Mouse (Mus musculus) limb, embryonic 10.5 days (tissue): ENCODE measurements around the gene Slc2a13. TPM values are rescaled to one million over a fixed set of nuclear protein-coding genes. Genes with fewer than 3 reads are reported as not detected.
A peak's percentile ranks its signal among the peaks of the same experiment; 100 is the strongest.

ENCODE experiments used
- DNase-seq: peaks from one replicate; pipeline ENCODE4 v3.0.0-alpha.2; 2017; ENCODE audit warnings: low spot score
- H3K27ac ChIP-seq: fragments of 300-500 bp; sonication (generic); 2 replicates; pipeline ENCODE4 v1.5.1; 2016; ENCODE audit warnings: mild to moderate bottlenecking
- H3K27me3 ChIP-seq: fragments of 300-500 bp; sonication (generic); 2 replicates; pipeline ENCODE4 v1.6.1; 2016; ENCODE audit warnings: low read depth, mild to moderate bottlenecking; ENCODE audit not compliant: poor library complexity, severe bottlenecking
- H3K36me3 ChIP-seq: fragments of 300-500 bp; sonication (generic); 2 replicates; pipeline ENCODE4 v1.6.1; 2016; ENCODE audit warnings: mild to moderate bottlenecking, moderate library complexity
- H3K4me1 ChIP-seq: fragments of 300-500 bp; sonication (generic); 2 replicates; pipeline ENCODE4 v1.6.1; 2016
- H3K4me3 ChIP-seq: fragments of 300-500 bp; sonication (generic); 2 replicates; pipeline ENCODE4 v1.5.1; 2016; ENCODE audit warnings: mild to moderate bottlenecking, moderate library complexity
- H3K9me3 ChIP-seq: fragments of 300-500 bp; sonication (generic); replicated peaks from 2 replicates; pipeline ENCODE4 v1.6.1; 2016; ENCODE audit warnings: mild to moderate bottlenecking
- WGBS: fragments of 180-500 bp; shearing (Covaris S2); methylation state at CpG from one replicate; pipeline ENCODE4 v1.1.7; 2016; 5-methylcytosine and 5-hydroxymethylcytosine counted together
- polyA plus RNA-seq: library from polyadenylated mRNA; unstranded; fragments of >200 nt; fragmentation: Nextera tagmentation; extraction: Ambion mirVana; gene quantifications from 2 replicates; pipeline ENCODE4 v1.2.1, GENCODE M21; 2016

Slc2a13 gene
- polyA plus RNA-seq, 1 experiment from 2014 or later: 0.99 TPM

DNA sequence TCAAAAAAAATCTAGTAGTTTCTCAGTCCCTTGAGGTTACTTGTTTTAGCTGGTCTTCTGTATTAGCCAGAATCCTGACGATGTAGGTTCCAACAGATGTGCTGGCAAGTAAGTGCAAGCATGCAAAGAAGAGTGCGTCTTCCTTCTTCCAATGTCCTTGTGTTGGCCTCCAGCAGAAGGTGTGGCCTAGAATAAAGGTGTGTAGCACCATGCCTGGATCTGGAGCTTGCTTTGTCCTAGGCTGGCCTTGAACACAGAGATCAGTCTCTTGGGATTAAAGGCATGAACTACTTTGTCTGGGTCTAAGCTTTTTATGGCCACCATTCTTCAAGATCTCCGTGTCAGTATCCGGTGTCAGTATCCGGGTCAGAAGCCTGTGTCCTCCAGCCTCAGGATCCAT lies 293.5 kb downstream of the Slc2a13 start:
- Histone ChIP-seq H3K9me3 (no peaks in the 10 kb centered on the region), H3K4me3 (no peak overlapping the region), H3K4me1 (no peaks in the 10 kb centered on the region), H3K27me3 (no peaks in the 10 kb centered on the region), H3K36me3 (no peaks in the 10 kb centered on the region), H3K27ac (no peak overlapping the region)
- 94% methylated on average over 5 of the region's 5 CpGs for WGBS
- DNase-seq: no peak

- Histone ChIP-seq H3K4me3 (no peak overlapping the region), H3K36me3 (no peaks in the 10 kb centered on the region), H3K27ac (no peak overlapping the region), H3K9me3 (no peaks in the 10 kb centered on the region), H3K4me1 (no peaks in the 10 kb centered on the region), H3K27me3 (no peaks in the 10 kb centered on the region)
- no peak for DNase-seq
- WGBS: 78% methylated on average over 3 of the region's 3 CpGs
These were observed 297.1 kb downstream of the Slc2a13 start for GRCm38 (mm10) chr15:91275961-91276360.

DNA sequence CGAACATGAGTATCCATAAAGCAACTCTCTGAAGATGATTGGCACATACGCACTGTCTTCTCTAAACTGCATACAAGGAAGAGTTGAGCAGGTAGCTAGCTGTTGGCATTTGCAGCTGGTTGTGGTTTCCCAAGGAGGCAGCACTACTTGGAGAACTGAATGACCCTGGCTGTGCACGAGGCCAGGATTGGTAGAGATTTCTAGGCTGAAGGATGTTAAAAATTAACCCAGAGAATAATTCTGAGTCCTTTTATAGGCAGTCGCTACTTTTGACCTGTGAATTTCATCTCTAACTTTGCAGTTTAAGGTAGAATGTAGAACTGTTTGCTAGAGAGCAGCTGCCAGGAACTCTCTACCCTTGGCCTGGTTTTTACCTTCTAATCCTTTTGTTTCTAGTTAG lies 304.5 kb downstream of the Slc2a13 start:
- WGBS: 95% methylated on average over 4 of the region's 4 CpGs
- Histone ChIP-seq H3K9me3 (no peaks in the 10 kb centered on the region), H3K27me3 (no peaks in the 10 kb centered on the region), H3K27ac (no peak overlapping the region), H3K4me3 (no peak overlapping the region), H3K4me1 (no peaks in the 10 kb centered on the region), H3K36me3 (no peaks in the 10 kb centered on the region)
- DNase-seq: peak; percentile 11

- H3K27me3 ChIP-seq: no peaks in the 10 kb centered on the region
- 89% methylated on average over 1 of the region's 1 CpGs for WGBS
- DNase-seq: no peak
- H3K4me1 ChIP-seq: no peaks in the 10 kb centered on the region
- H3K4me3 ChIP-seq: no peak overlapping the region
- H3K36me3 ChIP-seq: no peaks in the 10 kb centered on the region
- H3K27ac ChIP-seq: no peak overlapping the region
- H3K9me3 ChIP-seq: no peaks in the 10 kb centered on the region
These were observed 309.1 kb downstream of the Slc2a13 start for GRCm38 (mm10) chr15:91263926-91264325.

- no peaks in the 10 kb centered on the region for H3K9me3 ChIP-seq
- H3K27ac ChIP-seq: no peak overlapping the region
- DNase-seq: no peak
- WGBS: 79% methylated on average over 5 of the region's 5 CpGs
- H3K27me3 ChIP-seq: no peaks in the 10 kb centered on the region
- H3K4me1 ChIP-seq: no peaks in the 10 kb centered on the region
- no peaks in the 10 kb centered on the region for H3K36me3 ChIP-seq
- H3K4me3 ChIP-seq: no peak overlapping the region
These were observed 312.5 kb downstream of the Slc2a13 start for GRCm38 (mm10) chr15:91260578-91260977.

- Histone ChIP-seq H3K9me3 (no peaks in the 10 kb centered on the region), H3K36me3 (no peaks in the 10 kb centered on the region), H3K4me3 (no peak overlapping the region), H3K4me1 (no peaks in the 10 kb centered on the region), H3K27ac (no peak overlapping the region), H3K27me3 (no peaks in the 10 kb centered on the region)
- DNase-seq: no peak
- 80% methylated on average over 11 of the region's 11 CpGs for WGBS
These were observed 315.9 kb downstream of the Slc2a13 start for GRCm38 (mm10) chr15:91257140-91257539.

GRCm38 (mm10) chr15:91255308-91255707 lies 317.8 kb downstream of the Slc2a13 start:
- 91% methylated on average over 2 of the region's 2 CpGs for WGBS

DNA sequence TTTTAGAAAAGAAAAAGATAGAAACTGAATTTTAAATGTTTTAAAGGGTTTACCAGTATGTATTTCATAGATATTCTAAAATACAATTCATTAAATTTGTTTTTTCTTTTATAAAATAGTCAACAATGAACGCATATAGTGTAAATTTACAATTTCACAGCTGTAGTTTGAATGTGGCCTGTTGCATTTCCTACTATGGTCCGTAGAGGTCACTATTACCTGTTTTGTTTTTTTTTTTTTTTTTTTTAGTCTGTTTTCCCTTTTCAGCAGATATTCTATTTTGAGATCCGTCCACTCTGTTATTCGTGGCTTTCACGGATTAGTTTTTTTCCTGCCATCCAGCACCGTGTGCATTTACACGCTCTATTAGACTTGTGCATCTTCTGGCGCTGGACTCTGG lies 320.1 kb downstream of the Slc2a13 start:
- Histone ChIP-seq H3K9me3 (no peaks in the 10 kb centered on the region), H3K27ac (no peak overlapping the region), H3K27me3 (no peaks in the 10 kb centered on the region), H3K4me3 (no peak overlapping the region), H3K4me1 (no peaks in the 10 kb centered on the region), H3K36me3 (no peaks in the 10 kb centered on the region)
- DNase-seq: no peak
- 72% methylated on average over 8 of the region's 8 CpGs for WGBS

More at GRCm38 (mm10) chr15:91255308-91255707, 317.8 kb downstream of the Slc2a13 start:
- Histone ChIP-seq H3K27me3 (no peaks in the 10 kb centered on the region), H3K4me3 (no peak overlapping the region), H3K9me3 (no peaks in the 10 kb centered on the region), H3K36me3 (no peaks in the 10 kb centered on the region), H3K27ac (no peak overlapping the region), H3K4me1 (no peaks in the 10 kb centered on the region)
- DNase-seq: no peak

DNA sequence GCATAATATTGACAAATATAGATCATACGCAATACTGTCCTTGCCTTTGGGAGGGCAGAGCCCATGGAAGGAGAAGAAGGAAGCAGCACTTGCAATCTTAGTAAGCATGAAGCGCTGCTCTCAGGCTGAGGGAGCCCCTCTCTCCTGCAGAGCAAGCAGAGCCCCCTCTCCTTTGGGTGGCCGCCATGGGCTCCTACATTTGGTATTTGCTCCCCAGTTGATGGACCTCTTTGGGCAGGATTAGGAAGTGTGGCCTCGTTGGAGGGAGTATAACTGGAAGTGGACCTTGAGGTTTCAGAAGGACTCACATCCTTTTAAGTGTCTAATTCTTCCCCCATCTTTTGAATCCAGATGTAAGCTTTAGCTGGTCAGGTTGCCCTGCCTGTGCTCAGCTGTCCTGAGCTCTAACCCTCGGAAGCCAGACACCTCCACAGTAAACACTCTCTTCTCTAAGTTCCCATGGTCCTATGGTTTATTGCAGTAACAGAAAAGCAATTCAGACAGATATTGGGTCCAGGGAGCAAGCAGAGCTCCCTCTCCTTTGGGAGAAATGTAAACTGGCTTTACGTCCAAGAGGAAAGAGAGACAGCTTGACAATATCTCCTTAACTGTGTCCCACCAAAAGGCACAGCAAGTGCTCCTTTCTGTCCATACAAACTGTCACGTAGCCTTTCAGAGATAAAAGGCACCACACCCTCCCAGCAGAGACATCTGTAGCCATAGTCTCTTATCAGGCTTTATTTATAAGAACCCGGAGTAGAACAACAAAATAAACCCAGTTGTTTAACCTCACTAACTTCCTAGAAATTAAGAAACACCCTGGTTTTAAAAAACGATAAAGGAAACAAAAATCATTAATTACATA lies 321.3 kb downstream of the Slc2a13 start:
- Histone ChIP-seq H3K9me3 (no peaks in the 10 kb centered on the region), H3K4me1 (no peaks in the 10 kb centered on the region), H3K27ac (no peak overlapping the region), H3K4me3 (no peak overlapping the region), H3K36me3 (no peaks in the 10 kb centered on the region), H3K27me3 (no peaks in the 10 kb centered on the region)
- no peak for DNase-seq
- WGBS: 63% methylated on average over 9 of the region's 9 CpGs

DNA sequence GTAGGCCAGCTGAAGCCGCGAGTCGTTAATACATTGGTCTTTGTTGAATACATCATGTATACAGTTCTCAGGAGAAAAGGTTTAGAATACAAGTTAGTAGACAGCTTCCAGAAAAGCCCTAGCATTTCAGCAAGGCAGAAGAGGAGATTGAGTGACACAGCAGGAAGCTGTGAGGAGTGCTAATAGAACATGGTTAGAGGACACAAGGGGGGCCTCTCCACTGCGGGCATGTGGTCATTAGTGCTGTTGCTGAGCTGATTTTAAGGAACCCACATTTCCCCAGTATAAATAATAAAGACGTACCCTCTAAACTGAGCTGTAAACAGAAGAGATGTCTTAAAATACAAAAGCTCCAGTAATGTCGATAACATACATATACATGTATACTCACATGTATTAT lies 322.2 kb downstream of the Slc2a13 start:
- WGBS: 91% methylated on average over 6 of the region's 6 CpGs
- Histone ChIP-seq H3K27ac (no peak overlapping the region), H3K4me1 (no peaks in the 10 kb centered on the region), H3K36me3 (no peaks in the 10 kb centered on the region), H3K4me3 (no peak overlapping the region), H3K9me3 (no peaks in the 10 kb centered on the region), H3K27me3 (no peaks in the 10 kb centered on the region)
- DNase-seq: no peak

DNA sequence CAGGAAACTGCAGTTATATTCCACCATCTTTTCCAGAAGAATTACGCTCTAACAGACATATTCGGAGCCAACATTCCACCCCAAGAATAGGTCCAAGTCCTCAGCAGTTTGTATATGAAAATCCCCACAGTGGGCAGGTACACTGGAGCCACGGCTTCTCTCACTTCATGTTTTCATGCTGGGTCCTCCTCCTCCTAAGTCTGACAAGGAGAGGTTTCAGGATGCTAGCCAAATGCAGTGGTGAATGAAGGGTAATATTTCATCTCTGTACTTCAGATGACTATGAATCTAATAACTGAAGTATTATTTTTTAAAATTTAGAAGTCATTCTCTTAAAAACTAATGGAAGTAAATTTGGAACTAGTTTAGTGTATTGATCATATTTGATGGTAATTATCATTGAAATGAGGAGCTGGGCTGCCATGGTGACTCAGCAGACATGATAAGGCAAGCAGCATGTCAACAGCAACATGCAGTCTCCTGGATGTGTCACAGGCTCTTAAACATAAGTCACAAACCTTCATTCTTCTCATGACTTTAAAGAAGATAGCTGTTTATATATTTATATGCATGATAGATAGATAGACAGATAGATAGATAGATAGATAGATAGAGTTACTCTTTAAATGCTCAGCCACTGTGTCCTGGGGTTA lies 332.3 kb downstream of the Slc2a13 start:
- 93% methylated on average over 3 of the region's 3 CpGs for WGBS
- Histone ChIP-seq H3K27ac (no peak overlapping the region), H3K36me3 (no peaks in the 10 kb centered on the region), H3K4me1 (no peaks in the 10 kb centered on the region), H3K4me3 (no peak overlapping the region), H3K27me3 (no peaks in the 10 kb centered on the region), H3K9me3 (no peaks in the 10 kb centered on the region)
- no peak for DNase-seq

DNA sequence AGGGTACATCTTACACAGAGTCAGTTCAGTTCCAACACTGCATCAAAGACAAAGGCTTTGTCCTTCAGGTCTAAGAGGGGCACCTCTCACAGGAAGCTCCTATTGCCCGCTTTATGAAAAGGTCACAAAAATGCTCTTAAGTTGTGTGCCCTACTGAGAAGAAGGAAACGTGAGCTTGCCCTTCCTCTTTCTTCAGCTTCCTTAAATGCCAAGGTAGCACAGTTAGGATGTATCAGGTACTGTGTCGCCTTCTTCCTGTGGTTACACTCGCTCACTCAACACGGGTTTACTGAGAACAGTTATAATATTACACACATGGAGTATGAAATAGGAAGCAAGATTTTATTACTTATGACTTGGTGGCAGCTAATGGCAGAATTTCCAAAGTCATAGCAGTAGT lies 335.8 kb downstream of the Slc2a13 start:
- 92% methylated on average over 5 of the region's 5 CpGs for WGBS
- Histone ChIP-seq H3K9me3 (no peaks in the 10 kb centered on the region), H3K27me3 (no peaks in the 10 kb centered on the region), H3K27ac (no peak overlapping the region), H3K4me1 (no peaks in the 10 kb centered on the region), H3K36me3 (no peaks in the 10 kb centered on the region), H3K4me3 (no peak overlapping the region)
- no peak for DNase-seq
